Mouse (Mus musculus): ENCODE measurements around the gene Ptprq.

Ptprq gene

DNA sequence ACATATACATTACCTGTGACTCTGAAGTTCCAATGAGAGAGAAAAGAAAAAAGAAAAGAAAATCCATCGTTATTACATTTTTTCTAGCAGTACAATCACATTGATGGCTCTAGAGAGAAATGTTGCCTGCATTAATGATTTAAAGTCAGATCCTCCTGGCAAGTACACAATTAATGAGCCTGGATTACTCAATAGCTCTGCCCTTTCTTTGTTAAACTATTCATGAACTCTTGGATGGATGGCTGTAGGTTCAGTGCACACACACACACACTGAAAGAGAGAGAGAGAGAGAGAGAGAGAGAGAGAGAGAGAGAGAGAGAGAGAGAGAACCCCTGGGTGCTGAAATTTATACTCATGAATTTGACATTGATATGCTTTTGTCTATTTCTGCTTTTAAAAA is at the start of gene Ptprq:
Gene Ptprq (minus strand): TSS at position 246 of the 400 bp plus-strand sequence.
- DNase-seq, result no peak

DNA sequence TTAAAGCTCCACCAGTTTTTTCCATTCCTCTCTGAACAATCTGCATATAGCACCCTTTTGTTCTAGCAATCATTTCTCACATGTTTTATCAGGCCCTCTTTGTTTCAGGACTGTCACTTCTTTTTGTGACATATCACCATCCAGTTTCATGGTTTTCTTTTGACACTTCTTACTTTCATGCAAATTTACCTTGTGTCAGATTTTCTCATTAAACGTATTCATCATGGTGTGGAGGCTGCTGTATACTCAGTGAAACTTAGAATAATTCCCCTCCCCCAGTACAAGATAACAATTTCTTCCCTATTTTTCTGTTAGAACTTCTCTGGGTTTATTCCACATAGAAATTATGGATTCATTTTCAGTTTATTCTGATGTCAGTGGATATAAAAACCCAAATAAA is 39.8 kb upstream of the Ptprq start:
- DNase-seq, result no peak

DNA sequence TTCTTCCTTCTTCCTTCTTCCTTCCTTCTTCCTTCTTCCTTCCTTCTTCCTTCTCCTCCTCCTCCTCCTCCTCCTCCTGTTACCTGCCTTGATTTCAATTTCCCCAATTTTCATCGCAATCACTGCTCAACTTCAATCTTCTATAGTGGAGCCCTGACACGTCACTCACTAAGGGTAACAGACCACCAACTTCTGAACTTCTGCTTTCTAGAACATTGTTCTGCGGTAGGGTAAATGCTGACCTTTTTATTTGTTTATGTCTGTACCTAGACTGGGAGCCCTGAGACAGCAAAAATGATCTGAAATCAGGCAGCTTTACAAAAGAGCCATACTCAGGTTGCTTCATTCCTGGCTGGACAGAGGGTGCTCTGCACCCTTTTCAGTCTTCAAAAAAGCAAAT is 33.6 kb upstream of the Ptprq start:
- DNase-seq, result no peak

DNA sequence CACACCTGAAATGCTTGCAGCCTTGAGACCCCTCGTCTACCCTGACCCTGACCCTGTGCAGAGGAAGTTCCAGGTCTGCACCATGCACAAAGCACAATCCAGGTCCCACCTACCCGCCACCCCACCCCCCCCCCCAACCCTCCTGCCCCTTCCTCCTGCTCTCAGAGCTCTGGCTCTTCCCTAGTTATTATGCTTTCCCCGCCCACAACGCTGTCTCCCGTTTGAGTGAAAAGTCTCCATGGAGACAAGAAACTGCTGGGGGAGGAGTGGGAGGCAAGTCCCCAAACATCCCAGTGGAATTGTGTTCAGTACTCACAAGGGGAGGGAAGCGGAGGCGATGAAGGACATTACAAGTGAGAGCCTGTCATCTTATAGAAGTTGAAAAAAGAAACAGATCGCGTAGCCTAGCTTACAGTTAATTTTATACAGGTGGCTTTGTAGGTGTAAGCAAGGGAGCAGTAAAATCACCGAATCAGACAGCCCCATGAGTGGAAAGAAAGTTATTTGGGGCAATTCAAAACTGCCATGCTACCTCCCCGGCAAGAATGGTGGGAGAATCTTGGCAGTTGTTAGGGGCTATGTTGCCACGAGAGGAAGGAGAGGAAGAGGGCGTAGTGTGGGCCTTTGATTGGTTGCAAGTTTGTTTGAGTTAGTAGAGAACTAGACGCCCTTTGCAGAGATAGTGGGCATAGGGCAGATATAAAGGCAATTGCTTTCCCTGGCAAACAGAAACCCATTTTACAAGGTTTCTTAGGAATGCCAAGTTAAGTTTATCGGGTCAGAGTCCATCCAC is 32.7 kb upstream of the Ptprq start:
- peak; percentile 86 for DNase-seq

DNA sequence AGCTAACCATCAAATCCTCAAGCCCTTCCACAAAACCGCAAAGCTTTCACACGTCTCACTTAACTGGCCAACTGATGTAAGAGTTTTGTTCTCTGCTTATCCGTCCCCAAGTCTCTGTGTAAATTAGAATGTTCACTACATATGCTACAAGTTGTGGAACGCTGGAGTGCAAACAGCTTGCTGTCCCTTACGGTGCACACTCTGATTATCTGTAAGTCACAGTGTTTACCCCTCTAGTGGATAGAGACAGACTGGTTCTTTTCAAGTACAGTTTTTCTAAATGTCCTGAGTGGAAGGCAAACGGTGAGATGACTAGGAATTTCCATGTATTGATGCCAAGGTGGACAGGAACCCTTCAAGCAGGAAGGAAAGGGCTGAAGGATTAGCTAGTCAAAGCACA is 32.1 kb upstream of the Ptprq start:
- DNase-seq, result no peak

DNA sequence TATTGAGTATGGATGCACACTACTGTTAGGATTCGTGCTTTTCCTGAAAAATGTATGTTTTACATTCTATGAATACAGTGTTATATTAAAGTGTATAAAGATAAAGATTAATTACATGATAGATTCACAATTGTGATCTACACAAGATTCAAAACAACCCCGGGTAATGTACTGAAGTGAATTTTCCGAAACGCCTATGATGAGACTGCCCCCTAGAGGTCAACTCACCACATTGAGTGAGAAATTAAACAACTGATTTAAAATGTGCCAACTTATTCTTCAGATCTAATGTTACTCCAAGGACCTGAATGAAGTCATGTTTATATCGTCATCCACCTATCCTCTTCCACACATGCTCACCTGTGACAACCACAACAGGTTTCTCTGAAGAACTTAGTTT is 27.7 kb upstream of the Ptprq start:
- DNase-seq, result peak; percentile 66

DNA sequence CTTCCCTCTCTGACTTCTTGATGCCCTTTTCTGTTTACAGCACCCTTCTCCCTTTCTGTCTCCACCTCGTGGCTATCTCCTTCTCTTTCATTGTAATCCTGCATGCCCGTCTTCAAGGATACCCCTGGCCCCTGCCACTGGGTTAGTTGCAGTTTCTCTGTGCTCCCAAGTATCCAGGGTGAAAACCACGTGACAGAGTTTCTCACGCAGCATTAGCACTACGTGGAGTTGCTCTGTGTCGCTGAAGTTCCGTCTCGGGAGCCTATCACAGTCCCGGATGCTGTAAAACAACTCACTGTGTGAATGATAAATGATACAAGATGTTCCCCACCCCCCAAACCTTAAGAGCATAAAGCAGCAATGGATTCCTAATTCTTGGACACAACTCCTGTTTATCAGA is 26.9 kb upstream of the Ptprq start:
- peak; percentile 26 for DNase-seq

DNA sequence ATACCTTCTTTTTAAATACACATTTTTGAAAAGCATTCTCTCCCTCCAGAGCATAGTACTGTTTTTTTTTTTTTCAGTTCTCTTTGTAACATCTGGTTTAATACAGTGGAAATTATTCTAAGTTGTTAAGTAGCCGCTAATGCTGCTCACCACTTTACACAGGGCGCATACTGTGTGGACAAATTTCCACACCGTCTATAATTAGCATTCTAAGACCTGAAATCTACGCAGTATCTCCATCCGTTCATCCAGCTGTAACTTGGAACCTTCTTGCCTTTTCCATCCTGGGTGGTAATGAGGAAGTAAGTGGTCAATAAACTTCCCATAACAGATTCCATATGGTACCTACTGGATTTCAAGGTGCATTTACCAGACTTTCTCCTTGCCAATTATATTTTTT is 20.0 kb upstream of the Ptprq start:
- DNase-seq, result no peak

DNA sequence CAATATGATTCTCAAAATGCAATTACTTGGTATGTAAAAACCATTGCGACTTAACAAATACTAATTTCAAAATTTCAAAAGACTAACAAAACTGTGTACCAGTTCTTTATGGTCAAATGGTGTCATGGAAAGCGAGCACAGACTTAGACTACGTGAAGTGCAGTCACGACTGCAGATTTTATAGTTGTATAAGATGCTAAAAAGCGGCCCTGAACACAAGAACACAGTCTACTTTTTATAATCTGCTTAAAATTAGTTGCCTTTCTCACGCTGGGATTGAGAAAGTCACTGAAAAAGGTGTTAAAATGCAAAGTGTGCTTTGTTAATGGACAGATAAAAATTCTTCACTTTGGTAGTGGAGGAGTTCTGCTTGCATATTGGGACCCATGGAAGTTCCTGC is 17.9 kb upstream of the Ptprq start:
- no peak for DNase-seq

DNA sequence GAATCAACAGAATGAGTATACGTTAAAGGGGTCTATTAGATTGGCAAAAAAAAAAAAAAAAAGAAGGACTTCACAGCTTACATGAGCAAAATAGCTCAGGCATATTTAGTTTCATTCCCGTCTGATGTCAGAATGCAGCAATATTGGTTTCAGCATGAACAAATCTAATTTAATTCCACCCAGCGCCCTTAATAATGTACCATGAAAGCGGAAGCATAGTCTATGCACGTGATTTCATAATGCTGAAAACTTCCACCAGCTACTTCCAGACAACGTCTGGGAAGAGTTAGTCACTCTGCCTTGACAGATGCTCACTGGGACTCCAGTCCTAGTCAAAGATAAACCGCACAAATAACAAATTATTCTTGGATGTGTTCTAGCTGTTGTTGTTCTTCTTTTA is 15.6 kb upstream of the Ptprq start:
- no peak for DNase-seq

DNA sequence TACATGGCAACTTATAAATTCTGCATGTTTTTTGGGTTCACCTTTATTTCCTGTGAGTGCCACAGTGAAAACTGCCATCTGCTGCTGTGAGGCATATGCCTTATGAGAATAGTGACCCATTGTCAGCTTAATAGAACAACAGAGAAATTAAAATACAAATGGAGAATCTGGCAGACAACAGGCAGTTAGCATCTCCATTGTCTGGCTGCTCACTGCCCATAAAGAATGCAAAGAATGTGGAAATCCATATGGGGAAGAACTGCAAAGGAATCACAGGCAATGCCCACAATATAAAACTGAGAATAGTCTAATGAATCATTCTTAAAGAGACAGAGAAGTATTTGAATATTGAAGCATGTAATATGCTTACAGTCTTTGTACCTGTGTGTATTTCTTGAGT is 14.5 kb upstream of the Ptprq start:
- peak; percentile 67 for DNase-seq

DNA sequence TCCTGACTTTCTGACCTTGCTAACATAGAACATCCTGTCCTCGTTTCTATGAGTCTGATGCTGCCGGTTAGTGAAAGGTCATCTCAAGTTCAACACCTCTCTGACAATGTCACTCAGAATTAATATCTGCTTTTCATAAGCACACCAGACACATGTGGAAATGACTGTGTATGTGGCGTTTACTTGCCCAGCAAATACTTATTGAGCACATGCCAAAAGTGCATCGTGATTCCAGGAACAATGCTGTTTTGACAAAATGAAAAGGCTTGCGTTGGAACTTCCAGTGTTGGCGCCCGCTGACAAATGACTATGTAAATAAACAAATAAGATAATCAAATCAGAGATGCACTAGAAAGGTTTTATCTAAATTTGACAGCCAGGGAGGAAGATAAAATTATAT is 5.8 kb upstream of the Ptprq start:
- peak; percentile 29 for DNase-seq

DNA sequence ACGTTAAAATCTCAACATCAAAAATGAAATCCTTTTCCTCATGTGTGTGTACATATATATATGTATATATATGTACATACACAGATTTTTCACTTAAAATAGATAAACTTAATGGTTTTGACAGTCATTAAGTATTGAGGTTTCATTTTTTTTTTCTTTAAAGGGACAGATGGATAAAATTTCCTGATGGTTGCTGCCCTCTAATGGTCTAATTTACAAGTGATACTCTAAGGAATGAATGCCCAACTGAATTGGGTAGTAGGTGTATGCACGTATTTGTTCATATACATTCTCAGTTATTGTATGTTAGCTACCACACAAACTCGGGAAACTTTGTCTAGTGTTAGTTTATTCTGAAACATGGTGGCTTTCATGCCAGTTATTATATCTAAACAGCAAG is 15.4 kb downstream of the Ptprq start:
- DNase-seq, result peak; percentile 22

DNA sequence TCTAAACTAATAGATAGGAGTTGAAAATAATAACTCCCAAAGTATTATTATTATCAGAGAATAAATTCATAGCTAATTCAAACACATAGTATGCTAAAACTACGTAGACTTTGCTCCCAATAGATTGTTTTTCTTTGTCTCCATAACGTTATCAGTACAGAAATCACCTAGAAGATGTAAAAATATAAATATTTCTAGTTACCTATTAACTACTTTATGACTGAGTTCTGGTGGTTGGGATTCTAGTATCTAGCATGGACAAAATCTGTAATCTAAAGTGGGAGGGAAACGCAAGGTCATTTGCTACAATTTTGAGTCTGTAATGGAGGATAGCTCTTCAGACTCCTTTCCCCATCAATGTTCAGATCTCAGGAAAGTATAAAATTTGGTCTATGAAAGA is 18.9 kb downstream of the Ptprq start:
- no peak for DNase-seq

DNA sequence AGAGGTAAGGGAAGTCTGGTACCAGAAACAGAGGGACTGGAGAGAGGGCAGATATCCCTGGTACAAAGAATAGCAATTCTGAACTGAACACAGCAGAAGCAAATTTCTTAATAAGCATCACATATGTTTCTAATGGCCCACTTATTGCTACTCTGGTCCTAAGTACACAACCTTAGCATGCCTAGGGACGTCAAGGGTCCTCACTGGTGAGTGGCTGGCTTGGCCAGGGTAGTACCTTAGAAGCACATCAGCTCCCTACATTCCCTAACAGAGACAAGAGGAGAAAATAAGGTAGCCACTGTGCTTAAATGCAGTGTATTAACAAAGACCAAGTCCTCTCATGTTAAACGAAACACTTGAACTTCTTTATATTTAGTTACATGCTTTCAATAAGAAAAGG is 21.1 kb downstream of the Ptprq start:
- no peak for DNase-seq

DNA sequence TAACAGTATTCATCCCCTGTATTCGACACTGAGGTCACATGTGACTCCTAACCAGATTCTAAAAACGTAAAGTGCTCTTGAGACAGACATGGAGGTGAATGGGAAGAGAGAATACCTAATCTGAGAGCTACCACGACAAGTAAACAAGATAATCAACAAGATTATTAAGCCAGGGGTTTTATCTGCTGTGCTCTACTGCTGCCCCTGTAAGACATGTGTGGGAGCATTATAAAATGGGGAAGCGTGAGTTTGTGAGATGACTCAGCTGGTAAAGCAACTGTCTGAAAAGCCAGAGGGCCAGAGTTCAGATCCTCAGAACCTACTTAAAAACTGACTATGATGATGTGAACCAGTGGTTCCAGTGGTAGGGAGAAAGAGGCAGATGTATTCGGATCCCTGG is 22.7 kb downstream of the Ptprq start:
- no peak for DNase-seq

DNA sequence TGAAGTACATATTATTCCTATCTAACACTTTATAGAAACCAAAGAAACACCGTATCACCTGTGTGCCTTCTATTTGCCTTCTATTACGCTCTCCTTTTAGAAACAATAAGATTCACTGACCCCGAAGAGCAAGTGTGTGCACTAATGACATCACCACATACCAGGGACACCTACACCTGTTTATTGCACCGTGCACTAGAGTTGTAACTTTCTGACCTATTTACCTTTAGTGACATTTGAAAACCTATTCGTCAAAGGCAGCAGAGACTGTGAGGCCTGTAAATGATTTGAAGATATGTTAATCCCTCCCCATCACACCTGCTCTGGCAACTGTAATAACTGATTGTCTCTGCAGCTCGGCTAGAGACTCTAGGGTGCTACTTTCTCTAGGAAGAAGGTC is 32.5 kb downstream of the Ptprq start:
- no peak for DNase-seq

DNA sequence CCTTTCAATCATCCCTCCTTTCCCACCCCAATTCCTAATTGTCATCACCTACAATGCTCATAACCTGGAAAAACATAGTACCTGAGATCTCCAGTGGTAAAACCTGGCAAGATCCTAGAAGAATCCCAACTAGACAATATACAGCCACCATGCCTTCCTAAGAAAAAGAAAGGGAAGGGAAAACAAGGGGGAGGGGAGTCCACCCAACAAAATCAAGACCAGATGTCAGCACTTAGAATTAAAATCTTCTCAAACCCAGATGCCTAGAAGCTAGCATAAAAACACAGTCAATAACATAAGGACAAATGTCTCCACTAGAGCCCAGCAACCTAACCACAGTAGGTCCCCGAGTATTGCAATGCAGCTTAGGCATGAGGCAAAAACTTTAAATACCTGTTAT is 43.9 kb downstream of the Ptprq start:
- DNase-seq, result no peak

DNA sequence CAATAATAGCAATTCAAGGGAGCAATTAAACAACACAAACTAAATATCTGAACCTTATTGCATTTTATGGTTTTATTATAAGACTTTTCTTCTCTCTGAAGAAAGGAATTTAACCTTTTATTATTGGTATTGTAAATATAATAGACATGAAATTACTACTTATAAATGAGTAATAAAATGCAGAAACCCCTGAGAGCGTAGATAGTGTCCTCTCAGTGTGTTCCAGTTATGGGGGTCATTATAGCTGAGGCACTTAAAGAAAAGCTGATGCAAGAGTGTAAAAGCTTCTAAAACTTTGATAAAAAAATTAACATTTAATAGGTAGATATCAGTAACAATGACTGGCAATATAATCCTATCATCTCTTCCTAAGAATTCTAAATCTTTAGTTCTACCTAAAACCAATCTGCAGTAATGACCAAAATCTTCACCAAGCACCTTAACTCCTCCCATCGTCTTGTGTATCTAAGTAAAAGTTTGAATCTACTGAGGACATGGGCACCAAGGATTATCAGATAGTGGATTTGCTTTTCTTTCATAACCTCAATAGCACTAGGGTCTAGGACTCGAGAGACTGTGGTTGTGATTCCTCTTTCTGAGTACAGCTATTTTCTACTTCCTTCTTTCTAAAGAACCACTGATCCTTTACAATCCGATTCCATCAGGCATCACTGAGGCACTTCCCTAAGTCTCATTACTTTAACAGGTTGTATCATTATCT is 51.3 kb downstream of the Ptprq start:
- no peak for DNase-seq

DNA sequence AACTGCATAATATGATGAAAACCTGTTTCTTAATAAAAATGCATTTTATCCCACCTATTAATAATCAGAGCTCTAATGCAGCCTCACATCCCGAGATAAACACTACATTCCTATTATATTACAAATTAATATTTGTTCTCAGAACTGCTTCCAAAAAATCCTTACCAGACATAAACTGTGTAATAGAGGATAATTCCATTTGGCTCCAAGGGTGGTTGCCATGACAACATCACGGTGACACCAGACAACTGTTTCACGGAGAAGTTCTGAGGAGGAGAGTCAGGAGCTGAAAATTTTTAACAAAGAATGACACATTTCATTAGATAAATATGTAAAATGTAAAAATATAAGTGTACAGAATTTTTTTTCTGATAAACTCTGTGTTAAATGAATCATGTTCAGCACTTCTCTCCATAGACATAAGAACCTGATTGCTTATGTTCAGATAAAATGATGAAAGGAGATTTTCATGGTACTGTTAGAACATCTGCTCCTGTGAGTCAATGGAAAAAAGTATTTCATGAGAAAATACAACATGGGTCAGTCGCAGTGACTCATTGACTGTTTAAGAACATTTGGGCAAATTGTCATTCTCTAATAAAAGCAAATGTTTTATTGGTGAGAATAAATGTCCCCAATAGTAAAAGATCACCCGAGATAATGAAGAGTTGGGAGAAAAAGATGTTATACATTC is 57.3 kb downstream of the Ptprq start:
- peak; percentile 38 for DNase-seq

DNA sequence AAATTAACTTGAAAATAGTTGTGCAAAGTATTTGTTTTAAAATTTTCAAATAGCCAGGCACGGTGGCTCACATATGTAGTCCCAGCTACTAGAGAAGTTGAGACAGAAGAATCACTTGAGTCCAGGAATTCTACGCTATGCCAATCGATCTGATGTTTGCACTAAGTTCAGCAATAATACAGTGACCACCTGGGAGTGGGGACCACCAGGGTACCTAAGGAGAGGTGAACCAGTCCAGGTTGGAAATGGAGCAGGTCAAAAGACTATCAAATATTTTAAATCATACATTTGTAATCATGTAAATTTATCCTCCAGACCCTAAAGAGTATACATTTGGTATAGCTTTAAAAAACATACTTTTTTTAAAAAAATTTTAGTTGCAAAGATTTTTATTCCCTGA is 57.9 kb downstream of the Ptprq start:
- DNase-seq, result no peak

DNA sequence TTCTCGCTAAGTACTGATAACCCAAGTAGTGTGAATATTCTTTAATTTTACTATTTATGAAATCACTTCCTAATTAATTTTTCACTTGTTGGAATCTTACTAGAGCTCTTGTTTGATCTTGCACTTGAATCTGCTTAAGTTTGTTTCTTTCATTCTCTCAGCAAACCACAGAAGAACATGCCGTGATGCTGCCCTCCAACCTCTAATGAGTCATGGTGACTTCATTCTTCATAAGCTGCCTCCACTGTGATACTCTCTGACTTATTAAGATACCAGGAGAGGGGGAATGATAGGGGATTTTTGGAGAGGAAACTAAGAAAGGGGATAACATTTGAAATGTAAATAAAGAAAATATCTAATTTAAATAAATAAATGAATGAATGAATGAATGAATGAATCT is 60.7 kb downstream of the Ptprq start:
- DNase-seq, result no peak

DNA sequence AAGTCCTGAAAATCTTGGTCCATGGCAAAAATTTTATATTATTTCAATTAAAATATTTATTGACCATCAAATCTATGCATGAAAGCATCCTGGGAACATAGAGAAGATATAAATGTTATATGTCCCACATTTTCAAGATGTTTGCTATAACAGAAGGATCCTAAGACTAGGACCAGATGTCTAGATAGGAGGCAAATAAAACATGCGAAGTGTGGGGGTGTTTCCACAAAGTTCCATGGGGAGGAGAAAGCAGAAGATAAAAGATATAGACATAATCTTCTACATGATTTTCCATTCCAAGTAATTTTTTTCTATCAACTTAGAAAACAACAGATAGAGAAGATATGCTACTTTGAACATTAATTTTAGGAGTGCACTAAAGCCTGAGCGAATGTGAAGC is 70.2 kb downstream of the Ptprq start:
- DNase-seq, result no peak

DNA sequence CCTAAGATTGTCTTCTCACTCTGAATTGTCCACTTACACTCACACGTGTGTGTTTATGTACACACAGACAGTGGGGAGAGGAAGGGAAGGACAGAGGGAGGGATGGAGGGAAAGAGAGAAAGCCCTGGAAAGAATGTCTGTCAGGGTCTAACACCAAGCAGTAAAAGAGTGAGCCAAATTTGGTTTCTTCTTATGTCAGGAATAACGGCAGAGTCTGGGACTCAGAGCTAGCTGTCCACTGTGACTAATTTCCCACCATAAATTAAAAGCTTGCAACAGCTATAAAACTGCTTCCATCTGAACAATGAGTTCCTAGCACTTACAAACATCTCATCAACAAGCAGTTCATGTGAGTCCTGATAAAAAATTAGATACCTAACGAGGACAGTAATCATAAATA is 91.7 kb downstream of the Ptprq start:
- DNase-seq, result no peak

Data from retina, postnatal 1 day (tissue).